Mouse (Mus musculus) neural tube, embryonic 11.5 days (tissue): ENCODE measurements around the gene Fos. TPM values are rescaled to one million over a fixed set of nuclear protein-coding genes. Genes with fewer than 3 reads are reported as not detected.

Source experiments
- ATAC-seq: fragments of 200-750 bp; cut with Nextera tagmentation; 2 replicates; pipeline ENCODE4 v1.8.0; 2017; ENCODE audit warnings: moderate number of reproducible peaks, mild to moderate bottlenecking, moderate TSS enrichment, moderate library complexity; ENCODE audit not compliant: insufficient read depth, low FRiP score, low TSS enrichment
- DNase-seq: peaks from one replicate; pipeline ENCODE4 v3.0.0-alpha.2; 2015; ENCODE audit warnings: low spot score
- H3K27ac ChIP-seq: fragments of 300-500 bp; sonication (generic); 2 replicates; pipeline ENCODE4 v1.5.1; 2014; ENCODE audit warnings: low read depth, mild to moderate bottlenecking, low read length
- H3K27me3 ChIP-seq: fragments of 300-500 bp; sonication (generic); 2 replicates; pipeline ENCODE4 v1.6.1; 2014; ENCODE audit warnings: mild to moderate bottlenecking, low read length, mixed read lengths; ENCODE audit not compliant: control insufficient read depth, insufficient read depth
- H3K36me3 ChIP-seq: fragments of 300-500 bp; sonication (generic); 2 replicates; pipeline ENCODE4 v1.6.1; 2014; ENCODE audit warnings: mild to moderate bottlenecking, low read length, moderate library complexity, mixed read lengths; ENCODE audit not compliant: control insufficient read depth, insufficient read depth
- H3K4me1 ChIP-seq: fragments of 300-500 bp; sonication (generic); 2 replicates; pipeline ENCODE4 v1.6.1; 2014; ENCODE audit warnings: low read length, mixed read lengths; ENCODE audit not compliant: control insufficient read depth, insufficient read depth
- H3K4me2 ChIP-seq: fragments of 300-500 bp; sonication (generic); 2 replicates; pipeline ENCODE4 v1.6.1; 2014; ENCODE audit warnings: low read depth, mild to moderate bottlenecking, moderate library complexity
- H3K4me3 ChIP-seq: fragments of 300-500 bp; sonication (generic); 2 replicates; pipeline ENCODE4 v1.5.1; 2014; ENCODE audit warnings: low read depth, low read length
- H3K9ac ChIP-seq: fragments of 300-500 bp; sonication (generic); 2 replicates; pipeline ENCODE4 v1.6.1; 2014; ENCODE audit warnings: mild to moderate bottlenecking, low read length
- H3K9me3 ChIP-seq: fragments of 300-500 bp; sonication (generic); 2 replicates; pipeline ENCODE4 v1.6.1; 2016; ENCODE audit warnings: low read length; ENCODE audit not compliant: control insufficient read depth
- WGBS: fragments of 180-500 bp; shearing (Covaris S2); extraction: QIAGEN DNeasy Blood & Tissue Kit; methylation state at CpG from one replicate; pipeline ENCODE4 v1.1.7; 2014; 5-methylcytosine and 5-hydroxymethylcytosine counted together
- polyA plus RNA-seq: library from polyadenylated mRNA; unstranded; fragments of >200 nt; fragmentation: Nextera tagmentation; extraction: Ambion mirVana; gene quantifications from 2 replicates; pipeline ENCODE4 v1.2.1, GENCODE M21; 2014

Fos gene
- polyA plus RNA-seq, 1 experiment from 2014 or later: 2.5 TPM

GRCm38 (mm10) chr12:85437172-85437876 lies 36.4 kb upstream of the Fos start:
- Histone ChIP-seq H3K36me3 (no peaks in the 10 kb centered on the region), H3K27ac (no peak overlapping the region), H3K9ac (no peak overlapping the region), H3K4me1 (no peaks in the 10 kb centered on the region), H3K4me2 (no peak overlapping the region), H3K9me3 (no peaks in the 10 kb centered on the region), H3K4me3 (no peak overlapping the region), H3K27me3 (no peaks in the 10 kb centered on the region)
- DNase-seq: no peak
- WGBS: 58% methylated on average over 17 of the region's 17 CpGs
- ATAC-seq: no peak

DNA sequence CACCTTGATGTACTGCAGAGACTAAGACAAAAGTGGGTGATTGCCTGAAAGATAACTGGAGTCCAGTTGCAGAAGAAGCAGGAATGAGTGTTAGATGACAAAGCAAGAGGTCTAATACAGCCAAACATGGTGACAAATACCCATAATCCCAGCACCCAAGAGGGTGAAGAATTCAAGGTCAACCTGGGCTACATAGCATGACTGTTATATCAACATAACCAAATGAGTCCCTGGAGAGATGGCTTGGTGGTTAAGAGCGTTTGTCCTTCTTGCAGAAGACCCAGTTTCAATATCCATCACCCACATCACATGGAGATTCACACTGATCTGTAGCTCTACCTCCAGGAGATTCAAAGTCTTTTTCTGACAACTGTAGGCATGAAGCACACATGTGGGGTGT lies 30.2 kb upstream of the Fos start:
- ATAC-seq: no peak
- Histone ChIP-seq H3K9me3 (no peaks in the 10 kb centered on the region), H3K36me3 (no peaks in the 10 kb centered on the region), H3K27ac (no peak overlapping the region), H3K4me1 (no peaks in the 10 kb centered on the region), H3K27me3 (no peaks in the 10 kb centered on the region), H3K9ac (no peak overlapping the region), H3K4me3 (no peak overlapping the region), H3K4me2 (no peak overlapping the region)
- WGBS: 88% methylated on average over 1 of the region's 1 CpGs
- DNase-seq: no peak

DNA sequence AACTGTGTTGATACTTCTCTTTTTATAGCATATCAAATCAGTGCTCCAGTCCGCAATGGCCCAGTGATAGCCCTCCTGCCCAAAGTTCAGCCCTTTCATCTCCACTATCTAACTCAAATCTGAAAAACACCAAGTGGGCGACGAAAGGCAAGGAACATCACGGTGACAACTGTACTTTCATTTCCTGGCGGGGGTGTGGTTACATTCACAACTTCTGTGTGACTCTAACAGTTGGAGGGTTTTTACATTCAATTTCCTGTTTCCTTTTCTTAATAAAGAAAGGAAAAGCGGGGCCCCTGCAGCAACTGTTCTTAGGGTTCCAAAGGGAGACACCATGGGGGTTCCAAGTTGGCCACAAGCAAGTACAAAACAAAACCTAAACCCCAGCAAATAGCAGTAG lies 29.0 kb upstream of the Fos start:
- no peaks in the 10 kb centered on the region for H3K27me3 ChIP-seq
- no peak overlapping the region for H3K4me2 ChIP-seq
- no peak overlapping the region for H3K27ac ChIP-seq
- no peaks in the 10 kb centered on the region for H3K9me3 ChIP-seq
- H3K36me3 ChIP-seq: no peaks in the 10 kb centered on the region
- H3K9ac ChIP-seq: no peak overlapping the region
- DNase-seq: no peak
- H3K4me1 ChIP-seq: no peaks in the 10 kb centered on the region
- ATAC-seq: no peak
- 64% methylated on average over 6 of the region's 6 CpGs for WGBS
- no peak overlapping the region for H3K4me3 ChIP-seq

- Histone ChIP-seq H3K4me3 (no peak overlapping the region), H3K27ac (no peak overlapping the region), H3K9me3 (no peaks in the 10 kb centered on the region), H3K27me3 (no peaks in the 10 kb centered on the region), H3K36me3 (no peaks in the 10 kb centered on the region), H3K9ac (no peak overlapping the region), H3K4me2 (no peak overlapping the region), H3K4me1 (peaks cover 3% of the 10 kb centered on the region)
- DNase-seq (no peak), ATAC-seq (no peak)
- WGBS: 84% methylated on average over 6 of the region's 6 CpGs
These were observed 26.7 kb upstream of the Fos start for GRCm38 (mm10) chr12:85447009-85447408.

DNA sequence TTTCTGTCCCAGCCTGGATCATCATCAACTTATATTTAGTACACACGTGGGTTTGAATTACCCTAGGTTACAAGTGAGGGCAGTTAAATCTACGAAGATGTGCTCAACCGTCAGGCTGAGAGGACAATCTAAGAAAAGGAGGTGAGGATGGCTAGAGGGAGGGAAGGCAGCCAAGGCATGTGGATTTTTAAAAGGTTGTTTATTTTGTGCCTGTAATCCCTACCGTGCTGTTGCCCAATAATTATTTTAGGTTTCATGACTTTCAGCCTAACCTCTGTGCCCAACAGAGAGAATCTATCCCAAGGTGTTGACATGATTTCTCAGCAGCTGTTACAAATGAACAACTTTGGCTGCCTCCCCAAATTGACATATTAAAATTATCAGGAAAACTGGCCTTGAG lies 26.2 kb upstream of the Fos start:
- no peak for ATAC-seq
- no peak overlapping the region for H3K4me3 ChIP-seq
- WGBS: 81% methylated on average over 4 of the region's 4 CpGs
- H3K36me3 ChIP-seq: no peaks in the 10 kb centered on the region
- no peak overlapping the region for H3K4me2 ChIP-seq
- peaks cover 6% of the 10 kb centered on the region for H3K4me1 ChIP-seq
- H3K9me3 ChIP-seq: no peaks in the 10 kb centered on the region
- H3K9ac ChIP-seq: no peak overlapping the region
- no peak overlapping the region for H3K27ac ChIP-seq
- H3K27me3 ChIP-seq: no peaks in the 10 kb centered on the region
- DNase-seq: no peak

GRCm38 (mm10) chr12:85449478-85449877 lies 24.2 kb upstream of the Fos start:
- H3K4me1 ChIP-seq: peaks cover 7% of the 10 kb centered on the region
- no peaks in the 10 kb centered on the region for H3K27me3 ChIP-seq
- no peak overlapping the region for H3K4me2 ChIP-seq
- DNase-seq (no peak), ATAC-seq (no peak)
- no peaks in the 10 kb centered on the region for H3K9me3 ChIP-seq
- H3K9ac ChIP-seq: no peak overlapping the region
- H3K36me3 ChIP-seq: no peaks in the 10 kb centered on the region
- H3K27ac ChIP-seq: no peak overlapping the region
- no peak overlapping the region for H3K4me3 ChIP-seq
- WGBS: 93% methylated on average over 1 of the region's 1 CpGs

- peak; percentile 55 for DNase-seq
- H3K4me3 ChIP-seq: no peak overlapping the region
- no peaks in the 10 kb centered on the region for H3K9me3 ChIP-seq
- H3K4me1 ChIP-seq: peaks cover 14% of the 10 kb centered on the region
- 45% methylated on average over 22 of the region's 22 CpGs for WGBS
- H3K9ac ChIP-seq: peak overlapping the region; percentile 35; the same call in 1 of the 2 replicates
- H3K27me3 ChIP-seq: no peaks in the 10 kb centered on the region
- H3K36me3 ChIP-seq: no peaks in the 10 kb centered on the region
- H3K27ac ChIP-seq: no peak overlapping the region
- peak overlapping the region; percentile 12; the same call in 1 of the 2 replicates for H3K4me2 ChIP-seq
- ATAC-seq: no peak
These were observed 21.8 kb upstream of the Fos start for GRCm38 (mm10) chr12:85451693-85452491.

- Histone ChIP-seq H3K4me3 (peak overlapping the region; percentile 38), H3K9ac (peak overlapping the region; percentile 57), H3K9me3 (no peaks in the 10 kb centered on the region), H3K4me2 (peak overlapping the region; percentile 53), H3K27me3 (no peaks in the 10 kb centered on the region), H3K27ac (peak overlapping the region; percentile 54), H3K4me1 (peaks cover 20% of the 10 kb centered on the region), H3K36me3 (no peaks in the 10 kb centered on the region)
- peak; percentile 99 for DNase-seq
- peak; percentile 99 for ATAC-seq
- WGBS: 3% methylated on average over 42 of the region's 44 CpGs
These were observed 18.3 kb upstream of the Fos start for GRCm38 (mm10) chr12:85455065-85456058.
